Mouse (Mus musculus) hindbrain, embryonic 10.5 days (tissue): Measurements from ENCODE around the gene Haus3. TPM values are rescaled to one million over a fixed set of nuclear protein-coding genes. Genes with fewer than 3 reads are reported as not detected.

Experiments used
- DNase-seq: peaks from one replicate; pipeline ENCODE4 v3.0.0-alpha.2; 2017; ENCODE audit warnings: low spot score
- H3K27ac ChIP-seq: fragments of 300-500 bp; sonication (generic); 2 replicates; pipeline ENCODE4 v1.5.1; 2016; ENCODE audit warnings: mild to moderate bottlenecking, moderate library complexity
- H3K27me3 ChIP-seq: fragments of 300-500 bp; sonication (generic); 2 replicates; pipeline ENCODE4 v1.6.1; 2016; ENCODE audit warnings: mild to moderate bottlenecking; ENCODE audit not compliant: poor library complexity, insufficient read depth, severe bottlenecking
- H3K36me3 ChIP-seq: fragments of 300-500 bp; sonication (generic); 2 replicates; pipeline ENCODE4 v1.6.1; 2016; ENCODE audit warnings: mild to moderate bottlenecking, moderate library complexity
- H3K4me1 ChIP-seq: fragments of 300-500 bp; sonication (generic); replicated peaks from 2 replicates; pipeline ENCODE4 v1.6.1; 2016; ENCODE audit warnings: mild to moderate bottlenecking
- H3K4me3 ChIP-seq: fragments of 300-500 bp; sonication (generic); 2 replicates; pipeline ENCODE4 v1.5.1; 2016; ENCODE audit warnings: mild to moderate bottlenecking, moderate library complexity
- H3K9me3 ChIP-seq: fragments of 300-500 bp; sonication (generic); 2 replicates; pipeline ENCODE4 v1.6.1; 2016; ENCODE audit warnings: mild to moderate bottlenecking, moderate library complexity
- WGBS: fragments of 180-500 bp; shearing (Covaris S2); methylation state at CpG from one replicate; pipeline ENCODE4 v1.1.7; 2016; 5-methylcytosine and 5-hydroxymethylcytosine counted together
- polyA plus RNA-seq: library from polyadenylated mRNA; unstranded; fragments of >200 nt; fragmentation: Nextera tagmentation; extraction: Ambion mirVana; gene quantifications from 2 replicates; pipeline ENCODE4 v1.2.1, GENCODE M21; 2016

Haus3 gene
- polyA plus RNA-seq = 35.0 and 46.0 TPM in 2 replicates

GRCm38 (mm10) chr5:34168950-34169891 lies at the start of gene Haus3, which contains the start of gene Poln:
Haus3 (minus strand) TSS chr5:34169527.
Poln (minus strand) TSS chr5:34169448.
- H3K27me3 ChIP-seq = no peaks in the 10 kb centered on the region
- peaks cover 22% of the 10 kb centered on the region for H3K36me3 ChIP-seq
- H3K9me3 ChIP-seq = no peaks in the 10 kb centered on the region
- peaks cover 49% of the 10 kb centered on the region for H3K4me1 ChIP-seq
- WGBS = under 1% methylated on average over 57 of the region's 57 CpGs
- peak within 1 kb of the TSS; percentile 86 for H3K4me3 ChIP-seq
- DNase-seq = peak; percentile 99
- peak within 1 kb of the TSS; percentile 96 for H3K27ac ChIP-seq

GRCm38 (mm10) chr5:34218672-34219071 lies 49.3 kb upstream of the Haus3 start:
- H3K9me3 ChIP-seq = no peaks in the 10 kb centered on the region
- H3K4me1 ChIP-seq = 0 out of 2 replicates have a peak, but pooled peaks cover 3% of the 10 kb centered on the region
- H3K27ac ChIP-seq = no peak overlapping the region
- no peak overlapping the region for H3K4me3 ChIP-seq
- H3K27me3 ChIP-seq = no peaks in the 10 kb centered on the region
- H3K36me3 ChIP-seq = no peaks in the 10 kb centered on the region
- DNase-seq = no peak
- WGBS = 75% methylated on average over 5 of the region's 5 CpGs

GRCm38 (mm10) chr5:34217756-34218155 lies 48.4 kb upstream of the Haus3 start:
- no peak for DNase-seq
- no peaks in the 10 kb centered on the region for H3K36me3 ChIP-seq
- 71% methylated on average over 9 of the region's 9 CpGs for WGBS
- no peak overlapping the region for H3K27ac ChIP-seq
- no peaks in the 10 kb centered on the region for H3K9me3 ChIP-seq
- 0 out of 2 replicates have a peak, but pooled peaks cover 3% of the 10 kb centered on the region for H3K4me1 ChIP-seq
- H3K4me3 ChIP-seq = no peak overlapping the region
- no peaks in the 10 kb centered on the region for H3K27me3 ChIP-seq

GRCm38 (mm10) chr5:34216025-34216424 lies 46.7 kb upstream of the Haus3 start:
- no peaks in the 10 kb centered on the region for H3K36me3 ChIP-seq
- DNase-seq = no peak
- H3K9me3 ChIP-seq = no peaks in the 10 kb centered on the region
- WGBS = 79% methylated on average over 7 of the region's 7 CpGs
- H3K4me1 ChIP-seq = 0 out of 2 replicates have a peak, but pooled peaks cover 3% of the 10 kb centered on the region
- H3K27ac ChIP-seq = no peak overlapping the region
- H3K4me3 ChIP-seq = no peak overlapping the region
- no peaks in the 10 kb centered on the region for H3K27me3 ChIP-seq

- Histone ChIP-seq H3K4me3 (no peak overlapping the region), H3K9me3 (no peaks in the 10 kb centered on the region), H3K36me3 (no peaks in the 10 kb centered on the region), H3K4me1 (0 out of 2 replicates have a peak, but pooled peaks cover 3% of the 10 kb centered on the region), H3K27ac (no peak overlapping the region), H3K27me3 (no peaks in the 10 kb centered on the region)
- 81% methylated on average over 8 of the region's 8 CpGs for WGBS
- DNase-seq = no peak
Measured at GRCm38 (mm10) chr5:34213659-34214058, 44.3 kb upstream of the Haus3 start.

GRCm38 (mm10) chr5:34210279-34210678 lies 41.0 kb upstream of the Haus3 start:
- 0% methylated on average over 1 of the region's 1 CpGs for WGBS
- no peak overlapping the region for H3K27ac ChIP-seq
- H3K4me1 ChIP-seq = peaks cover 10% of the 10 kb centered on the region
- H3K27me3 ChIP-seq = no peaks in the 10 kb centered on the region
- no peaks in the 10 kb centered on the region for H3K36me3 ChIP-seq
- DNase-seq = peak; percentile 77
- no peak overlapping the region for H3K4me3 ChIP-seq
- no peaks in the 10 kb centered on the region for H3K9me3 ChIP-seq

GRCm38 (mm10) chr5:34207503-34207902 lies 38.2 kb upstream of the Haus3 start:
- Histone ChIP-seq H3K4me1 (peaks cover 10% of the 10 kb centered on the region), H3K27me3 (no peaks in the 10 kb centered on the region), H3K9me3 (no peaks in the 10 kb centered on the region), H3K36me3 (no peaks in the 10 kb centered on the region), H3K4me3 (no peak overlapping the region), H3K27ac (no peak overlapping the region)
- 65% methylated on average over 3 of the region's 3 CpGs for WGBS
- no peak for DNase-seq

GRCm38 (mm10) chr5:34205788-34206187 lies 36.5 kb upstream of the Haus3 start:
- Histone ChIP-seq H3K9me3 (no peaks in the 10 kb centered on the region), H3K27ac (no peak overlapping the region), H3K36me3 (no peaks in the 10 kb centered on the region), H3K4me3 (no peak overlapping the region), H3K27me3 (no peaks in the 10 kb centered on the region), H3K4me1 (peaks cover 10% of the 10 kb centered on the region)
- WGBS = 77% methylated on average over 2 of the region's 2 CpGs
- no peak for DNase-seq

GRCm38 (mm10) chr5:34204911-34205310 lies 35.6 kb upstream of the Haus3 start:
- Histone ChIP-seq H3K4me1 (peaks cover 10% of the 10 kb centered on the region), H3K4me3 (no peak overlapping the region), H3K36me3 (no peaks in the 10 kb centered on the region), H3K9me3 (no peaks in the 10 kb centered on the region), H3K27ac (no peak overlapping the region), H3K27me3 (no peaks in the 10 kb centered on the region)
- no peak for DNase-seq
- 85% methylated on average over 2 of the region's 2 CpGs for whole genome bisulfite sequencing

GRCm38 (mm10) chr5:34202006-34202405 lies 32.7 kb upstream of the Haus3 start:
- no peak for DNase-seq
- WGBS = 93% methylated on average over 4 of the region's 4 CpGs
- Histone ChIP-seq H3K4me3 (no peak overlapping the region), H3K9me3 (no peaks in the 10 kb centered on the region), H3K4me1 (0 out of 2 replicates have a peak, but pooled peaks cover 3% of the 10 kb centered on the region), H3K36me3 (no peaks in the 10 kb centered on the region), H3K27me3 (no peaks in the 10 kb centered on the region), H3K27ac (no peak overlapping the region)

- Histone ChIP-seq H3K27me3 (no peaks in the 10 kb centered on the region), H3K36me3 (no peaks in the 10 kb centered on the region), H3K27ac (no peak overlapping the region), H3K4me1 (no peaks in the 10 kb centered on the region), H3K4me3 (no peak overlapping the region), H3K9me3 (no peaks in the 10 kb centered on the region)
- no peak for DNase-seq
- WGBS = 80% methylated on average over 2 of the region's 2 CpGs
Measured at GRCm38 (mm10) chr5:34201396-34201795, 32.1 kb upstream of the Haus3 start.

GRCm38 (mm10) chr5:34198615-34199014 lies 29.3 kb upstream of the Haus3 start:
- Histone ChIP-seq H3K27ac (no peak overlapping the region), H3K4me1 (no peaks in the 10 kb centered on the region), H3K27me3 (no peaks in the 10 kb centered on the region), H3K36me3 (no peaks in the 10 kb centered on the region), H3K9me3 (no peaks in the 10 kb centered on the region), H3K4me3 (no peak overlapping the region)
- WGBS = 88% methylated on average over 6 of the region's 6 CpGs
- DNase-seq = no peak

GRCm38 (mm10) chr5:34197243-34197642 lies 27.9 kb upstream of the Haus3 start:
- H3K9me3 ChIP-seq = no peaks in the 10 kb centered on the region
- H3K36me3 ChIP-seq = no peaks in the 10 kb centered on the region
- H3K27me3 ChIP-seq = no peaks in the 10 kb centered on the region
- H3K4me3 ChIP-seq = no peak overlapping the region
- 81% methylated on average over 4 of the region's 4 CpGs for WGBS
- no peak for DNase-seq
- no peak overlapping the region for H3K27ac ChIP-seq
- H3K4me1 ChIP-seq = no peaks in the 10 kb centered on the region
